Mouse (Mus musculus): ENCODE results near the gene Ntrk2. TPM values are rescaled to one million over a fixed set of nuclear protein-coding genes. Genes with fewer than 3 reads are reported as not detected.

Gene Ntrk2
- polyA plus RNA-seq, 2 experiments: 0.04 to 0.07 TPM

GRCm38 (mm10) chr13:58921705-58922104, 115.3 kb downstream of the Ntrk2 start:
- no peaks in the 10 kb centered on the region for H3K36me3 ChIP-seq (replicated peaks; ENCODE audit: control insufficient read depth, insufficient read depth, low read depth)
- 63% methylated on average over 10 of the region's 10 CpGs for WGBS (ENCODE audit: insufficient replicate concordance)
- DNase-seq (ENCODE audit: low read depth in 3 of 3, low spot score in 3 of 3): no peak
- no peak overlapping the region for H3K4me2 ChIP-seq (ENCODE audit: low read depth)
- no peaks in the 10 kb centered on the region for H3K27me3 ChIP-seq (ENCODE audit: control insufficient read depth, insufficient read depth, low read length)
- TF ChIP-seq EP300 (IDR thresholded peaks at IDR 0.05; ENCODE audit: low read depth) (no peak), CTCF (IDR thresholded peaks at IDR 0.05; ENCODE audit: low read depth) (no peak)
- H3K4me3 ChIP-seq (ENCODE audit: insufficient read depth in 1 of 2, low read depth in 2 of 2, low read length in 2 of 2): no peak overlapping the region
- no peaks in the 10 kb centered on the region for H3K9me3 ChIP-seq (ENCODE audit: control insufficient read depth, low read length)
- H3K9ac ChIP-seq (replicated peaks): no peak overlapping the region
- ATAC-seq (ENCODE audit: insufficient read depth): no peak
- no peaks in the 10 kb centered on the region for H3K4me1 ChIP-seq (replicated peaks; ENCODE audit: control insufficient read depth in 2 of 2, insufficient read depth in 2 of 2, low read length in 1 of 2)
- no peak overlapping the region for H3K27ac ChIP-seq

DNA sequence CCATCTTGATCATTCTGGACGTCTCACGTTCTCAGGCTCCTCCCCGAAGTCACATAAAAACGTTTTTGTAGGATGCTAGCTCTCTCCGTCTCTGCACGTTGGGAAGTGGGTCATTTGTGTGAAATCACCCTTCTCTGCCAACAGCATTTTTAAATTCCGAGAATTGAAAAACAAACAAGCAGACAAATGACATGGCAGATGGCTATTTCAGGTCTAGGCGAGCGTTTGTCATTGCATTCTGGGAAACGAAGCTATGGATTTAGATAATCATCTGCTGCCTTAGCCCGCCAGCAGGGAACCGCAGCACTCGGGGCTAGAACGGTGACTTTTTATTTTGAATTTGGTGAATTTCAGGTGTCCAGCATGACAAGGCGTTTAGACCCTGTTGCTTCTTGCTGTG, 115.8 kb downstream of the Ntrk2 start:
- no peak for DNase-seq (ENCODE audit: low read depth in 3 of 3, low spot score in 3 of 3)
- H3K4me2 ChIP-seq (ENCODE audit: low read depth): no peak overlapping the region
- 71% methylated on average over 15 of the region's 15 CpGs for WGBS (ENCODE audit: insufficient replicate concordance)
- H3K27ac ChIP-seq: no peak overlapping the region
- TF ChIP-seq EP300 (IDR thresholded peaks at IDR 0.05; ENCODE audit: low read depth): no peak
- no peak for TF ChIP-seq CTCF (IDR thresholded peaks at IDR 0.05; ENCODE audit: low read depth)
- H3K9ac ChIP-seq (replicated peaks): no peak overlapping the region
- no peaks in the 10 kb centered on the region for H3K36me3 ChIP-seq (replicated peaks; ENCODE audit: control insufficient read depth, insufficient read depth, low read depth)
- no peaks in the 10 kb centered on the region for H3K27me3 ChIP-seq (ENCODE audit: control insufficient read depth, insufficient read depth, low read length)
- no peaks in the 10 kb centered on the region for H3K9me3 ChIP-seq (ENCODE audit: control insufficient read depth, low read length)
- no peak overlapping the region for H3K4me3 ChIP-seq (ENCODE audit: insufficient read depth in 1 of 2, low read depth in 2 of 2, low read length in 2 of 2)
- H3K4me1 ChIP-seq (replicated peaks; ENCODE audit: control insufficient read depth in 2 of 2, insufficient read depth in 2 of 2, low read length in 1 of 2): no peaks in the 10 kb centered on the region
- no peak for ATAC-seq (ENCODE audit: insufficient read depth)

DNA sequence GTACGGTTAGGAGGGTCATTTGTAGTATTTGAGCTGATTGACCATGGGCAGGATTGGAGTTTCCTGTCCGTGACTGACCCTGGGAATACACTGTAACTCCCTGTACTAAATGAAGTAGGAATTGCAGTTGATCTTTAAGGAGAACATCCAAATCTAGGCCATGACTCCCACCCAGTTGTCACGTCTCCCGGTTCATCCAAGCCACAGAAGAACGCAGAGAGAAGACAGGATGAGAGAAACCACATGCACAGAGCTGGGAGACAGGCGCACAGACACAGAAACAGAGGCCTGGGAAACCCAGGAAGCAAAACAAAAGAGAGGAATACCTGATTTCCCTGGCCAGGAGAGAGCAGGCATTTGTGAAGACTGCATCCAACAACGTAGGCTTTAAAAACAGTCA, 117.1 kb downstream of the Ntrk2 start:
- WGBS (ENCODE audit: insufficient replicate concordance): 50% methylated on average over 7 of the region's 7 CpGs

DNA sequence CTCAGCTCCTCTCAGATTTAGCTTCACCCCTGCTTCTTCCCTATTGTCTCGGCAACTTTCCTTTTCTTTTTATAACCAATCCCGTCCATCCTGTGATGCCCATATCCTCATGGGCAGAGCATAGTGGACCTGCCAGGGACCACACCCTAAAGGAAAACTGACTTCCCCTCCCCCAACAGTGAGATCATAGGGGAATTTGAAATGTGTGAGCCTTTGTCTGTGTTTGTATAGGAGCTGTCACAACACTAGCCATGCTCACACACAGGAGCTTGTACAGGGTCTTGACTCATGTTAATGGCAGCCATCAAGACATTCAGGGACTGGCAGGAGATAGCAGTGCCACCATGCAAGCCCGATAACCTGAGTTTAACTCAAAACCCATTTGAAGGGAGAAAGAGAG, 118.1 kb downstream of the Ntrk2 start:
- 52% methylated on average over 3 of the region's 3 CpGs for WGBS (ENCODE audit: insufficient replicate concordance)
- Histone ChIP-seq H3K4me2 (ENCODE audit: low read depth) (no peak overlapping the region), H3K27me3 (ENCODE audit: control insufficient read depth, insufficient read depth, low read length) (no peaks in the 10 kb centered on the region), H3K36me3 (replicated peaks; ENCODE audit: control insufficient read depth, insufficient read depth, low read depth) (no peaks in the 10 kb centered on the region), H3K9ac (replicated peaks) (no peak overlapping the region), H3K9me3 (ENCODE audit: control insufficient read depth, low read length) (no peaks in the 10 kb centered on the region), H3K4me3 (ENCODE audit: insufficient read depth in 1 of 2, low read depth in 2 of 2, low read length in 2 of 2) (no peak overlapping the region), H3K27ac (no peak overlapping the region), H3K4me1 (replicated peaks; ENCODE audit: control insufficient read depth in 2 of 2, insufficient read depth in 2 of 2, low read length in 1 of 2) (no peaks in the 10 kb centered on the region)
- no peak for DNase-seq (ENCODE audit: low read depth in 3 of 3, low spot score in 3 of 3)
- no peak for ATAC-seq (ENCODE audit: insufficient read depth)
- no peak for TF ChIP-seq CTCF (IDR thresholded peaks at IDR 0.05; ENCODE audit: low read depth)
- TF ChIP-seq EP300 (IDR thresholded peaks at IDR 0.05; ENCODE audit: low read depth): no peak

More for the DNA sequence above, 117.1 kb downstream of the Ntrk2 start:
- Histone ChIP-seq H3K27ac (no peak overlapping the region), H3K4me3 (ENCODE audit: insufficient read depth in 1 of 2, low read depth in 2 of 2, low read length in 2 of 2) (no peak overlapping the region), H3K4me2 (ENCODE audit: low read depth) (no peak overlapping the region), H3K9me3 (ENCODE audit: control insufficient read depth, low read length) (no peaks in the 10 kb centered on the region), H3K27me3 (ENCODE audit: control insufficient read depth, insufficient read depth, low read length) (no peaks in the 10 kb centered on the region), H3K9ac (replicated peaks) (no peak overlapping the region), H3K4me1 (replicated peaks; ENCODE audit: control insufficient read depth in 2 of 2, insufficient read depth in 2 of 2, low read length in 1 of 2) (no peaks in the 10 kb centered on the region), H3K36me3 (replicated peaks; ENCODE audit: control insufficient read depth, insufficient read depth, low read depth) (no peaks in the 10 kb centered on the region)
- DNase-seq (ENCODE audit: low read depth in 3 of 3, low spot score in 3 of 3) (no peak), ATAC-seq (ENCODE audit: insufficient read depth) (no peak)
- no peak for TF ChIP-seq CTCF (IDR thresholded peaks at IDR 0.05; ENCODE audit: low read depth)

GRCm38 (mm10) chr13:58927186-58927585, 120.8 kb downstream of the Ntrk2 start:
- 77% methylated on average over 3 of the region's 3 CpGs for WGBS (ENCODE audit: insufficient replicate concordance)
- TF ChIP-seq CTCF (IDR thresholded peaks at IDR 0.05; ENCODE audit: low read depth) (no peak), EP300 (IDR thresholded peaks at IDR 0.05; ENCODE audit: low read depth) (no peak)
- no peak overlapping the region for H3K4me3 ChIP-seq (ENCODE audit: insufficient read depth in 1 of 2, low read depth in 2 of 2, low read length in 2 of 2)
- H3K27ac ChIP-seq: no peak overlapping the region
- DNase-seq (ENCODE audit: low read depth in 3 of 3, low spot score in 3 of 3) (no peak), ATAC-seq (ENCODE audit: insufficient read depth) (no peak)
- no peaks in the 10 kb centered on the region for H3K36me3 ChIP-seq (replicated peaks; ENCODE audit: control insufficient read depth, insufficient read depth, low read depth)
- H3K4me2 ChIP-seq (ENCODE audit: low read depth): no peak overlapping the region
- no peaks in the 10 kb centered on the region for H3K9me3 ChIP-seq (ENCODE audit: control insufficient read depth, low read length)
- no peak overlapping the region for H3K9ac ChIP-seq (replicated peaks)
- H3K27me3 ChIP-seq (ENCODE audit: control insufficient read depth, insufficient read depth, low read length): no peaks in the 10 kb centered on the region
- H3K4me1 ChIP-seq (replicated peaks; ENCODE audit: control insufficient read depth in 2 of 2, insufficient read depth in 2 of 2, low read length in 1 of 2): no peaks in the 10 kb centered on the region
